Mouse (Mus musculus) brown adipose tissue, adult 24 weeks (tissue): ENCODE results near the gene Tk1. TPM values are rescaled to one million over a fixed set of nuclear protein-coding genes. Genes with fewer than 3 reads are reported as not detected.

Experiments used
- H3K27ac ChIP-seq: fragments of 200-500 bp; replicated peaks from 2 replicates; pipeline ENCODE4 v1.5.1; 2012; ENCODE audit warnings: low read depth, mild to moderate bottlenecking, low read length
- H3K4me1 ChIP-seq: fragments of 200-500 bp; 2 replicates; pipeline ENCODE4 v1.6.1; 2012; ENCODE audit warnings: low read length, mixed read lengths; ENCODE audit not compliant: control insufficient read depth, insufficient read depth, insufficient read length
- H3K4me3 ChIP-seq: fragments of 200-500 bp; 2 replicates; pipeline ENCODE4 v1.5.1; 2012; ENCODE audit warnings: low read depth, mild to moderate bottlenecking, low read length, moderate library complexity; ENCODE audit not compliant: insufficient read depth
- polyA plus RNA-seq: library from polyadenylated mRNA; stranded (reverse); fragments of >200 nt; gene quantifications from 2 replicates; pipeline ENCODE4 v1.2.4, GENCODE M21; 2012; ENCODE audit not compliant: missing spikeins, insufficient read depth, insufficient read length

Tk1 gene
- polyA plus RNA-seq, 1 experiment: not detected

DNA sequence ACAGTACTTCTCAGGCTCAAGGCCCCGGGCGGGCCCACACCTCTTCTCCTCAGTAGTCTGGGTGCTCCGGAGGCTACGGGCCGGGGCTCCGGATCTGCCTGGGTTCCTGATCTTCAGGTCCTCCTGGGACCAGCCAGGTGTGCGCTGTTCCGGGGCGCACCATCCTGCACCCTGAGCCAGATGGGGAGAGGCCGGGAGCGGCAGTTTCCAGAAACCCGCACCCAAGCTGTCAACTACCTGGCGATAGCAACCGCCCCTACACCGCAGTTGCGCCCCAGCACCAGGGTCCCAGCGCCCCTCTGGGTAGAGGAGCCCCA lies 45.7 kb downstream of the Tk1 start:
- H3K4me3 ChIP-seq: peak overlapping the region; percentile 77
- H3K4me1 ChIP-seq: peaks cover 6% of the 10 kb centered on the region; the same call in 1 of the 2 replicates
- H3K27ac ChIP-seq: peak overlapping the region; percentile 95

DNA sequence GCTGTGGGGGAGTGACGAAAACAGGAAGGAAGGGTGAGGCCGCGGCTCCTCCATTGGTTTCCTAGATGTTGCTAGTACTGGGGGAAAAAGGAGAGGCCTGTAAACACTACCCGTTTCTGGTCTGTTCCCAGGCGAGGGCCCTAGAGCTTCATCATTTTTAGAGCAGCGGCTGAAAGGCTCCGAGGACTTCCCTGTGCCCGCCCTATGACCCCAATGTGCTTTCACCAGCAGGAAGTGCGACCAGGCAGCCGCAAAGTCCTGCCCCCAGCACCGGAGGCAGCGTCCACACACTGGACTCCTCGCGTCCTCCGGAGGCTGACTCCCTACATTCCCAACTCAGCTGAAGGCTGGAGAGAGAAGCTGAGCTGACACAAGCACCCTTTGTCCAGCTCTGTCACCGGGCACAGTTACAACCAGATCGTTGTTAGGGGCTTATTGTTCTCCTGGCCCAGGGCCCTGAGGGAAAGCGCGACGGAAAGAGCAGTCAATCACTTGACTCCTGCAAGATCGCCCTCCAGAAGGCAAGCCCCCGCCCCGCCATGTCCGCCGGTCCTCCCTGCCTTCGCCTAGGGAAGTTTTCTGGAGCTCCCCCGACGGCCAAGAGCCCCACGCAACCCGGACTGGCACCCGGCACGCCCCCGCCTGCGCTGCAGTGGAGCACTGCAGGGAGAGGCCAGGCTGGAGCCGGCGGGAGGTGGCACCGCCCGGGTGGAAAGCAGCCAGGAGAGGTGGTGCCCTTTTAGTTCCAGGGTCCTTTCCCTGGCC lies 46.3 kb downstream of the Tk1 start:
- Histone ChIP-seq H3K4me1 (peaks cover 6% of the 10 kb centered on the region; the same call in 1 of the 2 replicates), H3K4me3 (peak overlapping the region; percentile 77), H3K27ac (peak overlapping the region; percentile 95)

DNA sequence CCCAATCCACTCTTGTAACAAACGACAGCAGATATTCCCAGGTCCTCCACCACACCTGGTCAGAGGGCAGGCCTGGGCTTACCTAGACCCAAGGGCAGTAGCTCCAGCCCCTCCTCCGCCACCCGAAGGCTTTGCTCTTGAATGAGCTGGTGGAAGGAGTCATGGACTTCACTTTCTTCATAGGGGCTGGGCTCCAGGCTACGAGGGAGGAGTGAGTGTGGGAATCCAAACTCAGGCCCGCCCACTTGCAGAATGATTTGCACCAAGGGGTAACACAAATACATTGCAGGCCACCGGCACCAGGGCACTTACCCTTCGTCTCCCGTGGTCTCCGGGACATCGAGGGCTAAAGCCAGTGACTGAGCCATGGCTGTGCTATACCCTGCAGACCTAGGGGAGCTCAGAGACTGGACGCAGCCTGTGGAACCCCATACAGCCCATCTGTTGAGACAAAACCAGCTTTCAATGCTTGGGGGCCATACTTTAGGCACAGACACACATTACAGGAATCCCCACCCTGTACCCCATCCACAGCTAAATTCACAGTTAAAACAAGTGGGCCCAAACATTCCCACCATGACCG lies 47.0 kb downstream of the Tk1 start:
- H3K4me1 ChIP-seq: peaks cover 6% of the 10 kb centered on the region; the same call in 1 of the 2 replicates
- peak overlapping the region; percentile 95 for H3K27ac ChIP-seq

DNA sequence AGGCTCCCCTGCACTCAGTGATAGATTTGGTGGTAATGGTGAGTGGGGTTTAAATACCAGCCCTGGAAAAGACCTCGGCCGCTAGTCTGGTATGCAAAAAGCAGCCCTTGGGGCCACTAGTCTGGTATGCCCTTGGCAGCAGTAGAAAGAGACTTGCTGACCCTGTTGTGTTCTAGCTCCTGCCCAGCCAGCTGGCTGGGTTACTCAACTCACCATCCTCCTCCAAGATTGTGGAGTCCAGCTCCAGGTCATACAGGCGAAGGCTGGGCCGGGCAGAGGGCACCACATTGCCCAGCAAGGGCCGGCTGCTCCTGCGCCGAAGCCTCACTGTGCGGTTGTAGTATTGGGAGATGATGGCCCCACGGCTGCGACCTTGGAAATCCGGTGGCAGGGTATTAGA lies 47.9 kb downstream of the Tk1 start:
- Histone ChIP-seq H3K27ac (no peak overlapping the region), H3K4me3 (no peak overlapping the region), H3K4me1 (peaks cover 6% of the 10 kb centered on the region; the same call in 1 of the 2 replicates)

More for the DNA sequence above, 47.0 kb downstream of the Tk1 start:
- peak overlapping the region; percentile 77 for H3K4me3 ChIP-seq

DNA sequence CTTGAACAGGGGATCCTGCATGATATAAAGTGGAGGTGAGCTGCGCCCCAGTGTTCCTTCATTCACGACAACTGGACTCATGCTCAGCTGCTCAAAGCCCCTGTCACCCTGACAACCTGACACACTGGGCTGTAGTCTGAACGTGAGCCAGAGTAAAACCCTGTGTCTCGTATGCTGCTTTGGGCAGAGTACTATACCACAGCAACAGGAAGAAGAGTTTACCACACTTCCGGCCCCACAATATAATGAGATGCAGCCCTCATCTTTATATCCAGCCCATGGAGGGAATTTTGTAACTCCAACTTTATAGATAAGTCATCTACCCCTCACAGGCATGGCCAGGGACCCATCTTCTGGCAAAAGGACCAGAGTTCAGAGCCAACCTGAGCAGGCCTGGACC lies 48.8 kb downstream of the Tk1 start:
- Histone ChIP-seq H3K27ac (no peak overlapping the region), H3K4me1 (peaks cover 6% of the 10 kb centered on the region; the same call in 1 of the 2 replicates), H3K4me3 (no peak overlapping the region)

DNA sequence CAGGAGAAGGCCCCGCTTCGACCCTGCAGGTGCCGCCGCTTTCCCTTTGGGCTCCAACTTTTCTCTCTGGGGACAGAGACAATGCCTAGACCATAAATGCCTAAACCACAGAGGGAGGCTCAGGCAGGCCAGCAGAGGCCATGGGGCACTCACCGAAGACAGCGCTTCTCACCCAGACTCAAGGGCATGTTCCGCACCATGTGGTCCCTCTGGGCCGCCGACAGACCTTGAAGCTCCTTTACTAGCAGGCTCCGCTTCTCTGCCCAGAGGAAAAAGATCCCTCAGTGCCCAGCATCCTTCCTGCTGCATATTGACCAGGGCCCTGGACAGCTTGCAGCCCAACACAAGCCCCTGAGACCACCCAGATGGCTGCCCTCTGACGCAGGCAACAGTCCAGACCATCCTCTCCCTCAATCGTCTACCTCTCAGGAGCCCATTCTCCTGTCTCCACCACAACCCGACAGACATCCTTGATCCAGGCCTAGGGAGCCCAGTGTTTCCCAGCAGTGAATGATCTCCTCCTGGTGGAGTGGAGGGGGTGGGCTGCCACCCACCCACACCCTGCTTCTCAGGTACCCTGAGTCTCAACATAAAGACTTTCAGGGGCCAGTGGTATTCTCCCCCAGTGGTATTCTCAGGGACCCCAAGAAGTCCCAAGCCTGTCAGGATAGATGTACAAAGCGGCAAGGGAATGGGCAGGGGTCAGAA lies 49.7 kb downstream of the Tk1 start:
- H3K4me3 ChIP-seq: no peak overlapping the region
- no peak overlapping the region for H3K27ac ChIP-seq
- peaks cover 6% of the 10 kb centered on the region; the same call in 1 of the 2 replicates for H3K4me1 ChIP-seq

DNA sequence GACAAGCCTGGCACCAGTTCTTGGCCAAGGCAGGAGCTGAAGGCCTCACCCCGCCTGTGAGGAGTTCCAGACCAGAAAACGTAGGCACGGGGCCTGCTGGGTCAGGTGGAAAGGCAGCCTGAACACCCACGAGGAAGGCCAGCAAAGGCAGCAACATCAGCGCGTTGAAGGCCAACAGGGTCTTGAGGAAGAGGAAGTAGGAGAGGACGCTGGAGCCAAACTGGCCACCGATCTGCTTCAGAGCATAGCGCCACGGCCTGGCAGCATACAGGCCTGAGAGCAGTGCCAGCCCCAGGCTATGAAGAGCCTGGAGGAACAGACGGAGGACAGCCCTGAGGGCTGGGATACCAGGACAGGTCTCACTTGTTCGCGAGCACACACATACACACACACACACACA lies 50.4 kb downstream of the Tk1 start:
- no peak overlapping the region for H3K4me3 ChIP-seq
- H3K4me1 ChIP-seq: peaks cover 6% of the 10 kb centered on the region; the same call in 1 of the 2 replicates
- no peak overlapping the region for H3K27ac ChIP-seq

DNA sequence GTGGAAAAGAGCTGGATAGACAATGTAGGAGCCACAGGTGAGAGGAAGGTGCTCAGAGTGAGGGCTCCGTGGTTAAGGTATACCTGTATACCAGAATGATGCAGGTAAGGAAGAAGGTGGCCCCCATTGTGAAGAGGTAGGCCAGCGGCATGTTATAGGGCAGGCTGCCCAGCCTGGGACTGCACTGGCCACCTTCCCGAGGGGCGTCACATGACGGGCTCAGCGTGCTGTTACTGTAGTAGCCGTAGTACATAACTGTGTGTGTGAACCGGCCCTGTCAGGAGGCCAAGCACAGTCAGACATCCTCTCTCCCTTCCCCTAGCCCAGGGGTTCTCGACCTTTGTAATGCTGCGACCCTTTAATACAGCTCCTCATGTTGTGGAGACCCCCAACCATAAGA lies 51.0 kb downstream of the Tk1 start:
- Histone ChIP-seq H3K4me3 (no peak overlapping the region), H3K27ac (no peak overlapping the region), H3K4me1 (peaks cover 6% of the 10 kb centered on the region; the same call in 1 of the 2 replicates)

DNA sequence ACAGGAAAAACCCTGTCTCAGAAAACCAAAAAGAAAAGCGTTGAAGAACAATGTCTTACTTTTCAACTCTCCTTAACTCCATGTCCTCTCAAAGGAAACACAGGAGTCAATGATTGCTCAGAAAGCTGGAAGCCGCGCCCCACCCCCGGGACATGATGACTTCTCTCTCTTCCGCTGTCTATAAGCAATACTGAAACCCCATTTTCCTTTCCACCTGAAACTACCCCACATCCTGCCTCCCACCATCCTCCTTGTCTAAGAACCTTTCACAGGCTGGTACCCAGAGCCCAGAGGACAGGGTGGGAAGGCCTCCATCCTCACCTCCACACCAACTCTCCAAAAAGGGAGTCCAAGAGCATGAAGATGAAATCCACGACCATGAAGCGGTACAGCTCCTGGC lies 53.5 kb downstream of the Tk1 start:
- Histone ChIP-seq H3K4me3 (no peak overlapping the region), H3K4me1 (no peaks in the 10 kb centered on the region; the same call in 1 of the 2 replicates), H3K27ac (no peak overlapping the region)

DNA sequence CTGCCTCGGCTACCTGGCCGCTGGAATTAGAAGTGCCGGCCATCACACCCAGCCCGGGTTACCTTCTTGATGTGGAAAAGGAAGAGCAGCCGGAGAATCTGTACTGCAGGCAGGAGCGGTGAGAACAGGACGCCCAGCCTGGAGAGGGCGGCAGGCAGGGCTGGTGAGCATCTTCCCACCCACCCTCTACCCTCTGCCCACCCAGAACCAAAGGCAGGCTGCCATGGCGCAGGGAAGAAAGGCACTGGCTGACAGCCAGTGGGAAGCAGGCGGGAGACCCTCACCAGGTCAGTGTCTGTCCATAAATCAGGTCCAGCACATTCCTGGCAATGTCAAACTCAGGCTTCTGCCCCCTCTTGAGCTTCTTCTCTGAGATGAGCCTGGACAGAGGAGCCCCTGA lies 55.5 kb downstream of the Tk1 start:
- no peaks in the 10 kb centered on the region; the same call in 1 of the 2 replicates for H3K4me1 ChIP-seq
- no peak overlapping the region for H3K4me3 ChIP-seq
- no peak overlapping the region for H3K27ac ChIP-seq

DNA sequence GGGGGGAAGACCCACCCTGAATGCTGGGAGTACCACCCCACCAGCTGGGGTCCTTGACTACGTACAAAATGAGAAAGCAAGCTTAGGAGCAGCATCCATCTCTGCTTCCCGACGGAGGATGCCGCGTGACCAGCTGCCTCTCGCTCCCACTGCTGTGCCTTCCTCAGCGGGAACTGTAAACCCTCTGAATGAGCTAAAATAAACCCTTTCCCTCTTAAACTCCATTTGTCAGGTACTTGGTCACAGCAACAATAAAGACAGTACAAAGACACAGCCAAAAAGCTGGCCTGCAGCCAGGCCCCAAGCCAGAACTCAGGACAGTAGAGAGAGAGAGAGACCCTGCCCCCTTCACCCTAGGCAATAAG lies 56.2 kb downstream of the Tk1 start:
- no peak overlapping the region for H3K27ac ChIP-seq
- H3K4me1 ChIP-seq: no peaks in the 10 kb centered on the region
- H3K4me3 ChIP-seq: no peak overlapping the region

DNA sequence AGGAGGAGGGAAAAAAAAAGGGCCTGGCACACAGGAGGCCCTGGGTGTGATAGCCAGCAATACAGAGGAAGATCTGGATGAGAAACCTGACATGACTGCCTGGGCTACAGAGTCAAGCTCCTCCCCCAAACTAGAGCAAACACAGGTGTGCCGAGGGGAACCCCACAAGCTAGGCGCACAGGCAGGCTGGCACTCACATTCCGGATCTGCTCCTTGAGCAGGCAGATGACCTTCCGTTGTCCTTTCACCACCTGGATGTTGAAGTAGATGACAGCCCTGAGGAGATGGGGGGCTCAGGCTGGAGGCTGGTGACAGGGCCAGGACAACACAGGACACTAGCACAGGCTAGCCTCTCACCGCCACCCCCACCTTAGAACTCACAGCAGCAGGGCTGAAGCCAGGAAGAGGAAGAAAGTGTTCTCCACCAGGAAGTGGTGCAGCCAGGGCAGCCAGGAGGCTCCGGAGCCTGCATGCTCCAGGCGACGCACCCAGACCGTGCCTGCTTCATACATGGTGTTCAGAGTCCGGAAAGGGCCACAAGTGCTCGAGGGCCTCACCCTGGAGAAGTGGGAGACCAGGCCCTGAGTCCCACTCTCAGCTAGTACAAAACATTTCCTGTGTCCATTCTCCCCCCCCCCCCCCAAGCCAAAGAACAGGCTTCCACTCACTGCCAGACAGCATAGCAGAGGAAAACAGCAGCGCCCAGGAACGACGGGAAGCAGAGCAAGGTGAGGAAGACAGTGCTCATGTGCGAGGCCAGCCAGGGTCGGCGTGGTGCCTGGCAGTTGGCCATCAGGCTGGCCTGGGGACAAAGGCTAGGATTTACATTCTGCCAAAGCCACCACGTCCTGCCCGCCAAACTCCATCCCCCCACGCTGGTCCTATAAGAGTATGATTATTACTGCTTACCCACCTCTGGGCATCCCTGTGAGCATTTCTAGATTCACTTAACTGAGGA lies 56.9 kb downstream of the Tk1 start:
- Histone ChIP-seq H3K4me1 (no peaks in the 10 kb centered on the region), H3K4me3 (no peak overlapping the region), H3K27ac (no peak overlapping the region)

DNA sequence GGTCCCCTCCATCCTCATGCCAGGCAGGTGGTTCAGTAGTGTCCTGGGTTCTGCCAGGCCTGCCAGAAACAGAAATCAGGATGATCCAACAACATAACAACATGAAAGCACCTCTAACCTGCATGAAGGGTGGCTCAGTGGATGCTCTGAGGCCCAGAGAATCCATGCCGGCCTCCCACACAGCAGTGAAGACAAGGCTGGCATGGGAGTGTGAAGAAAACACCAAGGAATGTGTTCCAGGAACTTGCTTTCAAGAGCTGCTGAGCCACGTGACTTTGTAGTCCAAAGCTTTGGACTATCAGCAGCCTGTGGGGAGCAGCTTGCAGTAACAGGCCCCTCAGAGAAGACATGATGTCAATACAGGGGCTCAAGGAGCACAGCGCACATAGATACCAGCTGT lies 59.6 kb downstream of the Tk1 start:
- no peak overlapping the region for H3K4me3 ChIP-seq
- H3K27ac ChIP-seq: no peak overlapping the region
- H3K4me1 ChIP-seq: no peaks in the 10 kb centered on the region
